Mouse (Mus musculus) limb, embryonic 12.5 days (tissue): ENCODE results near the gene Ino80d. TPM values are rescaled to one million over a fixed set of nuclear protein-coding genes. Genes with fewer than 3 reads are reported as not detected.

Experiments
- ATAC-seq: fragments of 200-750 bp; cut with Nextera tagmentation; 2 replicates; pipeline ENCODE4 v1.8.0; 2017; ENCODE audit warnings: low read depth, moderate TSS enrichment; ENCODE audit not compliant: insufficient number of reproducible peaks, insufficient read depth, low FRiP score, low TSS enrichment
- H3K27ac ChIP-seq: fragments of 300-500 bp; sonication (generic); 2 replicates; pipeline ENCODE4 v1.5.1; 2016; ENCODE audit warnings: mild to moderate bottlenecking, moderate library complexity
- H3K27me3 ChIP-seq: fragments of 300-500 bp; sonication (generic); 2 replicates; pipeline ENCODE4 v1.6.1; 2016; ENCODE audit warnings: mild to moderate bottlenecking, moderate library complexity
- H3K36me3 ChIP-seq: fragments of 300-500 bp; sonication (generic); 2 replicates; pipeline ENCODE4 v1.6.1; 2016; ENCODE audit warnings: mild to moderate bottlenecking, moderate library complexity
- H3K4me1 ChIP-seq: fragments of 300-500 bp; sonication (generic); replicated peaks from 2 replicates; pipeline ENCODE4 v1.6.1; 2016
- H3K4me2 ChIP-seq: fragments of 300-500 bp; sonication (generic); 2 replicates; pipeline ENCODE4 v1.6.1; 2016; ENCODE audit warnings: mild to moderate bottlenecking, moderate library complexity
- H3K4me3 ChIP-seq: fragments of 300-500 bp; sonication (generic); replicated peaks from 2 replicates; pipeline ENCODE4 v1.5.1; 2016; ENCODE audit warnings: mild to moderate bottlenecking
- H3K9ac ChIP-seq: fragments of 300-500 bp; sonication (generic); replicated peaks from 2 replicates; pipeline ENCODE4 v1.6.1; 2016; ENCODE audit warnings: mild to moderate bottlenecking, moderate library complexity
- H3K9me3 ChIP-seq: fragments of 300-500 bp; sonication (generic); 2 replicates; pipeline ENCODE4 v1.6.1; 2016; ENCODE audit warnings: mild to moderate bottlenecking, moderate library complexity
- WGBS: fragments of 180-500 bp; shearing (Covaris S2); methylation state at CpG from one replicate; pipeline ENCODE4 v1.1.7; 2016; 5-methylcytosine and 5-hydroxymethylcytosine counted together
- microRNA-seq: library from miRNA; unstranded; fragments of <30 nt; microRNA quantifications from one replicate; pipeline ENCODE4, GENCODE M21; 2017
- polyA plus RNA-seq: library from polyadenylated mRNA; unstranded; fragments of >200 nt; fragmentation: Nextera tagmentation; extraction: Ambion mirVana; gene quantifications from 2 replicates; pipeline ENCODE4 v1.2.1, GENCODE M21; 2016

The Ino80d gene
- polyA plus RNA-seq, 1 experiment from 2014 or later: 9.9 TPM

GRCm38 (mm10) chr1:62909126-62909525 lies 205.3 kb downstream of the Ino80d start:
- no peak overlapping the region for H3K4me3 ChIP-seq
- H3K4me1 ChIP-seq: peaks cover 41% of the 10 kb centered on the region
- no peak overlapping the region for H3K9ac ChIP-seq
- no peaks in the 10 kb centered on the region for H3K27me3 ChIP-seq
- no peaks in the 10 kb centered on the region for H3K36me3 ChIP-seq
- 64% methylated on average over 5 of the region's 5 CpGs for WGBS
- no peaks in the 10 kb centered on the region for H3K9me3 ChIP-seq
- H3K4me2 ChIP-seq: no peak overlapping the region
- ATAC-seq: no peak
- H3K27ac ChIP-seq: no peak overlapping the region

GRCm38 (mm10) chr1:62908508-62908907 lies 206.0 kb downstream of the Ino80d start:
- no peaks in the 10 kb centered on the region for H3K36me3 ChIP-seq
- ATAC-seq: no peak; the same call in 1 of the 2 replicates
- H3K9ac ChIP-seq: no peak overlapping the region
- H3K4me1 ChIP-seq: peaks cover 41% of the 10 kb centered on the region
- H3K4me3 ChIP-seq: no peak overlapping the region
- no peaks in the 10 kb centered on the region for H3K27me3 ChIP-seq
- no peaks in the 10 kb centered on the region for H3K9me3 ChIP-seq
- H3K4me2 ChIP-seq: no peak overlapping the region
- WGBS: 35% methylated on average over 6 of the region's 6 CpGs
- no peak overlapping the region for H3K27ac ChIP-seq

Small RNA genes lying within 50 kb of the gene (microRNA-seq; reads per million reads assigned to microRNA genes)
- gene Gm24557 (not detected), gene Gm44468 (not detected)

Other genes with a start within 250 kb of the Ino80d start
- 528 and 595 TPM in 2 replicates for gene Eef1b2, start 62.2 kb upstream of the Ino80d start, polyA plus RNA-seq
- gene Ndufs1, start 62.2 kb upstream of the Ino80d start, polyA plus RNA-seq: 139 and 141 TPM in 2 replicates
- gene Gpr1, start 99.9 kb upstream of the Ino80d start, polyA plus RNA-seq: 0.20 TPM in 1 of 2 replicates, not detected in the other
- gene Zdbf2, start 158.6 kb upstream of the Ino80d start, polyA plus RNA-seq: 14.0 and 15.4 TPM in 2 replicates